Mouse (Mus musculus) embryonic facial prominence, embryonic 15.5 days (tissue): Measurements from ENCODE around the gene Pink1. TPM values are rescaled to one million over a fixed set of nuclear protein-coding genes. Genes with fewer than 3 reads are reported as not detected.

ENCODE experiments used
- ATAC-seq: fragments of 200-750 bp; cut with Nextera tagmentation; 2 replicates; pipeline ENCODE4 v1.8.0; 2017; ENCODE audit warnings: low read depth, moderate TSS enrichment; ENCODE audit not compliant: insufficient number of reproducible peaks, low FRiP score, low TSS enrichment
- H3K27ac ChIP-seq: fragments of 300-500 bp; sonication (generic); replicated peaks from 2 replicates; pipeline ENCODE4 v1.5.1; 2015; ENCODE audit warnings: mild to moderate bottlenecking, inconsistent platforms
- H3K27me3 ChIP-seq: fragments of 300-500 bp; sonication (generic); 2 replicates; pipeline ENCODE4 v1.6.1; 2015; ENCODE audit warnings: inconsistent platforms
- H3K36me3 ChIP-seq: fragments of 300-500 bp; sonication (generic); 2 replicates; pipeline ENCODE4 v1.6.1; 2015; ENCODE audit warnings: mild to moderate bottlenecking, inconsistent platforms
- H3K4me1 ChIP-seq: fragments of 300-500 bp; sonication (generic); 2 replicates; pipeline ENCODE4 v1.6.1; 2015; ENCODE audit warnings: inconsistent platforms
- H3K4me2 ChIP-seq: fragments of 300-500 bp; sonication (generic); replicated peaks from 2 replicates; pipeline ENCODE4 v1.6.1; 2015; ENCODE audit warnings: mild to moderate bottlenecking, inconsistent platforms
- H3K4me3 ChIP-seq: fragments of 300-500 bp; sonication (generic); replicated peaks from 2 replicates; pipeline ENCODE4 v1.5.1; 2015; ENCODE audit warnings: mild to moderate bottlenecking, inconsistent platforms
- H3K9ac ChIP-seq: fragments of 300-500 bp; sonication (generic); 2 replicates; pipeline ENCODE4 v1.6.1; 2015; ENCODE audit warnings: inconsistent platforms
- H3K9me3 ChIP-seq: fragments of 300-500 bp; sonication (generic); replicated peaks from 2 replicates; pipeline ENCODE4 v1.6.1; 2016; ENCODE audit warnings: inconsistent platforms
- WGBS: fragments of 180-500 bp; shearing (Covaris S2); methylation state at CpG from one replicate; pipeline ENCODE4 v1.1.7; 2015; 5-methylcytosine and 5-hydroxymethylcytosine counted together
- microRNA-seq: library from miRNA; unstranded; fragments of <30 nt; microRNA quantifications from one replicate; pipeline ENCODE4, GENCODE M21; 2016; ENCODE audit warnings: borderline number of aligned reads
- polyA plus RNA-seq: library from polyadenylated mRNA; unstranded; fragments of >200 nt; fragmentation: Nextera tagmentation; extraction: Ambion mirVana; gene quantifications from 2 replicates; pipeline ENCODE4 v1.2.1, GENCODE M21; 2015

The Pink1 gene
- polyA plus RNA-seq, 1 experiment from 2014 or later: 67.0 TPM

DNA sequence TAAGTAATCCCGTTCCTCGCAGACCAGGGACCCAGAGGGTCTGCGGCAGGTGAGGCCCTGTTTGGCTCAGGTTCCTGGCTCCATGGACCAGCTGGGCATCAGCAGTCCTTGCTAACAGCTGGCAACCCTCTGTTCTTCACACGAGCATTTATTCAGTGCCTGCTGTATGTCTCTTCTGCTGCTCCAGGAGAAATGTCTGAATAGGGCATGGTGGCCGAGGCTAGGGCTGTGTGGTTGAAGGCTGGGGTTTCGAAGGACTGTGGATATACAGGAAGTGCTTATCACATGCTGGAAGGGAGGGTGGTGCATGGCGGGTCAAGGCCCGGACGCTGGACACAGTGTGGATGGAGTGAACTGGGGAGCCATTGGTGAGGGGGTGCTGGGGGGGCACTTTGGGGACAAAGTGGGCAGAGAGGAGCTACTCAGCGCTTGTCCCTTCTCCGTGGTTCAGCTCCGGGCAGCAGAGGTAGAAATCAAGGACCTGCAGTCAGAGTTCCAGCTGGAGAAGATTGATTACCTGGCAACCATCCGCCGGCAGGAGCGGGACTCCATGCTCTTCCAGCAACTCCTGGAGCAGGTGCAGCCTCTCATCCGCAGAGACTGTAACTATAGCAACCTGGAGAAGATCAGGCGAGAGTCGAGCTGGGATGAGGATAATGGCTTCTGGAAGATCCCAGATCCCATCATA, 32.7 kb downstream of the Pink1 start:
- ATAC-seq: 0 out of 2 replicates have a peak, but pooled peaks have one; percentile 53

DNA sequence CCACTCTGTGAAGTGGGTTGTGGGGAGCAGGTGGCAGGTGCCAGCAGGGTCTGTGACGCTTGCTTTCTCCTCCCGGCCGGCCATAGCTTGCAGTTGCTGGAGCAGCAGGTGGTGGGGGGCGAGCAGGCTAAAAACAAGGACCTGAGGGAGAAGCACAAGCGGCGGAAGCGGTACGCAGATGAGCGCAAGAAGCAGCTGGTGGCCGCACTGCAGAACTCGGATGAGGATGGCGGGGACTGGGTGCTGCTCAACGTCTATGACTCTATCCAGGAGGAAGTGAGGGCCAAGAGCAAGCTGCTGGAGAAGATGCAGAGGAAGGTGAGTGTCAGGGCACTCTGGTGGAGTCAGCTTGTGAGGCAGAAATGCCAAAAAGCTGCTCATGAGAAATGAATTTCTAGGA, 34.1 kb downstream of the Pink1 start:
- 0 out of 2 replicates have a peak, but pooled peaks cover 2% of the 10 kb centered on the region for H3K27me3 ChIP-seq
- no peak overlapping the region for H3K4me3 ChIP-seq
- ATAC-seq: no peak
- H3K36me3 ChIP-seq: no peaks in the 10 kb centered on the region
- H3K27ac ChIP-seq: no peak overlapping the region
- no peaks in the 10 kb centered on the region for H3K9me3 ChIP-seq
- no peaks in the 10 kb centered on the region for H3K4me1 ChIP-seq
- H3K4me2 ChIP-seq: no peak overlapping the region
- 89% methylated on average over 13 of the region's 13 CpGs for WGBS
- no peak overlapping the region for H3K9ac ChIP-seq

More for the DNA sequence above, 32.7 kb downstream of the Pink1 start:
- no peaks in the 10 kb centered on the region for H3K9me3 ChIP-seq
- H3K4me3 ChIP-seq: no peak overlapping the region
- no peak overlapping the region for H3K27ac ChIP-seq
- no peaks in the 10 kb centered on the region for H3K4me1 ChIP-seq
- WGBS: 81% methylated on average over 18 of the region's 18 CpGs
- H3K36me3 ChIP-seq: no peaks in the 10 kb centered on the region
- no peaks in the 10 kb centered on the region for H3K27me3 ChIP-seq
- H3K4me2 ChIP-seq: no peak overlapping the region
- H3K9ac ChIP-seq: no peak overlapping the region

DNA sequence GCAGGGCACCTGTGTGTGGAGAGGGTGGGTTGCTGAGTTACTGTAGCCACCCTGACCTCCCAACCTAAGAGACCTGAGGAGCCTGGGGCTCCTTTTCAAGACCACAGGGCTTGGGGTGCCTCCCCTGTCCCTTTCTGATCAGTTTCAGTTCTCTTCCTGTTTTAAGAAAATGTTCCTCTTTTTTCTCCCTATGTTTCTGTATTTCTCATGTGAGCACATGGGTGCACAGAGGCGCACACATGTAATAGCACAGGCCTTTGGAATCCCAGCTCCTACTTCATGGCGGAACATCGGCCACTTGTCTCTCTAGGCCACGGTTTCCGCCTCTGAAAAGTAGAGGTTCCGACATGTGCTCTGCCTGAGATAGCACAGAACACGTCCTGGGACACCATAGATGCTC, 37.4 kb downstream of the Pink1 start:
- no peak overlapping the region for H3K4me2 ChIP-seq
- WGBS: 81% methylated on average over 7 of the region's 7 CpGs
- no peaks in the 10 kb centered on the region for H3K4me1 ChIP-seq
- no peak for ATAC-seq
- H3K9me3 ChIP-seq: no peaks in the 10 kb centered on the region
- H3K9ac ChIP-seq: no peak overlapping the region
- H3K27me3 ChIP-seq: 0 out of 2 replicates have a peak, but pooled peaks cover 2% of the 10 kb centered on the region
- no peak overlapping the region for H3K27ac ChIP-seq
- no peaks in the 10 kb centered on the region for H3K36me3 ChIP-seq
- H3K4me3 ChIP-seq: no peak overlapping the region

DNA sequence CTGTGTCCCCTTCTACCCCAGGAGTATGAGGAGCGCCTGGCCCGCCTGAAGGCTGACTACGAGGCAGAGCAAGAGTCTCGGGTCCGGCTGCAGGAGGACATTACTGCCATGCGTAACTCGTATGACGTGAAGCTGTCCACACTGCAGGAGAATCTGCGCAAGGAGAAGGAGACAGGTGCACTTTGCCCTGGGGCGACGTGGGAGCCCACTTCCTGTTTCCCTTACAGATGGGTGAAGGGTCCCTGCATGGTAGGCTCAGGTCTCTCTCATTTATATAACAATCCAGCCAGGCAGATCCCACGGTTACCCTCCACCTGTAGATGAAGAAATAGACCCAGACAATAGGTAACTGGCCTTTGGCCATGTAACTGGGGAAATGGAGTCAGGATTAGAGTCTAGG, 39.7 kb downstream of the Pink1 start:
- Histone ChIP-seq H3K4me3 (no peak overlapping the region), H3K4me1 (no peaks in the 10 kb centered on the region), H3K4me2 (no peak overlapping the region), H3K9ac (no peak overlapping the region), H3K9me3 (no peaks in the 10 kb centered on the region), H3K36me3 (no peaks in the 10 kb centered on the region), H3K27me3 (0 out of 2 replicates have a peak, but pooled peaks cover 2% of the 10 kb centered on the region), H3K27ac (no peak overlapping the region)
- WGBS: 78% methylated on average over 12 of the region's 12 CpGs
- ATAC-seq: no peak

DNA sequence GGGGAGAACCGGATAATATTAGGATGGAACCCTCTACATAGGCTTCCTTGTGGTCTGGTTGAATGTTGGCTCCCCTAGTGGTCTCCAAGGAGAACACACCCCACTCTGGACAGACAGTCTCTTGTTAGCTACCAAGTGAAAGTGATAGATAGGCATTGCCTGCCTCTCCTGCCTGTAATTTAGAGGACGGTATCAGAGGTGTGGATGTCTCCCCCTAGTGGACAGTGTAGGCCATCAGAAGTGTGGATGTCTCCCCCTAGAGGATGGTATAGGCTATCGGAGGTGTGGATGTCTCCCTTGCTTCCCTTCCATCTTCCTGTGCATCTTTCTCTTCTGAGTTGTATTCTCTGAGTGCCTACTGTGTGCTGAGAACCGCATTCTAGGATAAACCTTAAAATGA, 43.3 kb downstream of the Pink1 start:
- ATAC-seq: no peak
- Histone ChIP-seq H3K4me2 (no peak overlapping the region), H3K27me3 (0 out of 2 replicates have a peak, but pooled peaks cover under 1% of the 10 kb centered on the region), H3K9ac (no peak overlapping the region), H3K36me3 (no peaks in the 10 kb centered on the region), H3K27ac (no peak overlapping the region), H3K4me3 (no peak overlapping the region), H3K4me1 (no peaks in the 10 kb centered on the region), H3K9me3 (no peaks in the 10 kb centered on the region)
- 27% methylated on average over 4 of the region's 4 CpGs for WGBS

DNA sequence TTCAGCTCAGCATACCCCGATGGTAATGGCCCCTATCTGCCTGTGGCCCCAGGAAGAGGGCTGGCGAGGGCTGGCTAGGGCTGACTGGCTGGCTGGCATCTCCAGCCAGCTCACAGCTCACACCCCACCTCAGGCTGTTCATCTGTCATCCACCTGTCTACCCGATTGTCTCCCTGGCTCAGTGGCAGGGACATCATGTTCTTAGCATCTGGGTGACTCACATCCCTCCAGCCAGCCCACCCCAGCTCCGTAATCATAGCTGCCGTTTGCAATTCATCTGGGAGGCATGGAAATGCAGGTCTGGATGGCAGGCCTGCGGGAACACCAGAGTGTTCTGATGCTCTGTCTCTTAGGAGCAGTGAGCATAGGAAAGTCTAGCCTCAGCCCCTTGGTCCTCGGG, 47.8 kb downstream of the Pink1 start:
- no peak for ATAC-seq
- Histone ChIP-seq H3K9me3 (no peaks in the 10 kb centered on the region), H3K4me3 (no peak overlapping the region), H3K27ac (no peak overlapping the region), H3K36me3 (no peaks in the 10 kb centered on the region), H3K4me1 (no peaks in the 10 kb centered on the region), H3K9ac (no peak overlapping the region), H3K4me2 (no peak overlapping the region), H3K27me3 (no peaks in the 10 kb centered on the region)
- 64% methylated on average over 7 of the region's 7 CpGs for WGBS

DNA sequence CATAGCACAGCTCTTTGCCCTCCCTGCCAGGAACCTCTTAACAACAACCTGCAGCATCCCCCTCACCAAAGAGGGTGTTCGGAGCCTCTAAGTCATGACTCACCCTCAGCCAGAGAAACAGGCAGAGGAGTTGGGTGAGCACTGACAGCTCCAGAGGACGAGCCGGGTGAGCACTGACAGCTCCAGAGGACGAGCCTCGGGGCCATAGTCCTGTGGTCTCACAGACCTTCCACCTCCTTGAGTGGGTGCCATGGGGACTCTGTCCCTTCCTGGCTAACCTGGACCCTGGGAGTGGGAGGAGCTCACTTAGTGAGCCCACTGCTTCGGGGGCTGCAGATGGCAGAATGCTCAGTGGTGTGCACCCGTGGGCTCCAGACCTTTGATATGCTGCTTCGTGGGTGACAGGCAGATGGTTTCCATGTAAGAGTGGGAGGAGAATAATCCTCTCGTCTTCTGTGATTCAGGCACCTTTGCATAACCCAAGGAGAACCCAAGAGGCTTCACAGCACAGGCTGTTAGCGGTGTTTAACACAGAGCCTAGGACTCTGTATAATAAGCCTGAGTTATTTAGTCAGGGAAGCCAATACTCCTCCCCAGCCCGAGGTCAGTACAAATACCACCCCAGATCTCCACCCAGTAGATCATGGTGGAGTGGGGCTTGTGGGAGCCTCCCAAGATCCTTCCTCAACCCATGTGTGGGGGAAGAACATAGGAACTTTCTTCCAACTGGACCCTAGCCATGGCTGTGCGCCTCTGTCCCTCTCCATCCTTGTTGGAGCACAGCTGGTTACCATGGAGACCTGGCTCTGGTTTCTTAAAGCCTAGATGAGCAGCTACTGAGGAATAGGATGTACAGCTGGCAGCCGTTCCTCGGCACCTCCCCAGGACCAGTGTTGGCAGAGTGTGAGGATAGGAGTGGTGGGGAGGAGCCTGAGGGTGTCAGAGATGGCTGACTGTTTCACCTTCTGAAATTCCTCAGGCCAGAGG, 53.8 kb downstream of the Pink1 start:
- peaks cover 7% of the 10 kb centered on the region; the same call in 1 of the 2 replicates for H3K4me1 ChIP-seq
- H3K36me3 ChIP-seq: no peaks in the 10 kb centered on the region
- H3K27me3 ChIP-seq: no peaks in the 10 kb centered on the region
- no peak overlapping the region for H3K27ac ChIP-seq
- ATAC-seq: peak; percentile 77
- no peaks in the 10 kb centered on the region for H3K9me3 ChIP-seq
- H3K9ac ChIP-seq: no peak overlapping the region
- H3K4me2 ChIP-seq: no peak overlapping the region
- 52% methylated on average over 14 of the region's 14 CpGs for WGBS
- no peak overlapping the region for H3K4me3 ChIP-seq

DNA sequence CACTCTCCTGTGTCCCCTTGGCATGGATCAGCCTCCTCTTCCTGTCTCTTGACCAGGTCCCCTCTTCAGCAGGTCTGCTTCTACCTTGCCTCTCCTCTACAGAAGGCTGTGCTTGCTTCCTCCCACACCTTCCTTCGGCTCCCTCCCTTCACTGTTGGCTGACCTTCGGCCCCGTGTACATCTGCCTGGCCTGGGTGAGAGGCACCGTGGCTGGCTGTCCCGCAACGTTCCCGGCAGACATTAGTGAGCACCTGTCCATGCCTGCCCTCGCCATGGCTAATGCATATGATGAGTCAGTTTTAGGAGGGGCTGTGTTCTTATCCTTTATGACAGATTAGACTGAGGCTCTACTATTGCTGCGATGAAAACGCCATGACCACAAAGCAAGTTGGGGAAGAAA, 58.2 kb downstream of the Pink1 start:
- Histone ChIP-seq H3K9ac (no peak overlapping the region), H3K36me3 (no peaks in the 10 kb centered on the region), H3K9me3 (no peaks in the 10 kb centered on the region), H3K4me3 (no peak overlapping the region), H3K4me2 (no peak overlapping the region), H3K27me3 (peaks cover 4% of the 10 kb centered on the region), H3K4me1 (peaks cover 11% of the 10 kb centered on the region), H3K27ac (no peak overlapping the region)
- no peak for ATAC-seq
- 82% methylated on average over 10 of the region's 10 CpGs for WGBS

Small RNA genes within 50 kb of the gene (microRNA-seq; reads per million reads assigned to microRNA genes)
- gene Gm27646 (not detected), gene Mir7019 (0.86 reads per million)

Other genes starting within 250 kb of the Pink1 start
- gene Hp1bp3, start 110.0 kb downstream of the Pink1 start, polyA plus RNA-seq: 153 and 157 TPM in 2 replicates
- 0.49 and 0.50 TPM in 2 replicates for gene Sh2d5, start 75.9 kb downstream of the Pink1 start, polyA plus RNA-seq
- gene Kif17, start 75.9 kb downstream of the Pink1 start, polyA plus RNA-seq: 2.0 and 2.3 TPM in 2 replicates
- gene Ddost, start 21.6 kb downstream of the Pink1 start, polyA plus RNA-seq: 361 and 369 TPM in 2 replicates
- 6.6 and 7.4 TPM in 2 replicates for gene Cda, start 41.7 kb upstream of the Pink1 start, polyA plus RNA-seq
- 0.09 and 0.11 TPM in 2 replicates for gene Fam43b, start 70.2 kb upstream of the Pink1 start, polyA plus RNA-seq
- 17.7 and 18.0 TPM in 2 replicates for gene Mul1, start 108.4 kb upstream of the Pink1 start, polyA plus RNA-seq
- gene Camk2n1, start 128.0 kb upstream of the Pink1 start, polyA plus RNA-seq: 3.1 and 3.4 TPM in 2 replicates